Mouse (Mus musculus) c-Kit-positive CD71-positive TER-119-negative erythroid progenitor cells, embryonic 14.5 days (primary cell): Measurements from ENCODE around the gene Sirt7.

Experiments
- DNase-seq: peaks from one replicate; pipeline ENCODE4 v3.0.0-alpha.2; 2013; ENCODE audit warnings: low read depth

Sirt7 gene

DNA sequence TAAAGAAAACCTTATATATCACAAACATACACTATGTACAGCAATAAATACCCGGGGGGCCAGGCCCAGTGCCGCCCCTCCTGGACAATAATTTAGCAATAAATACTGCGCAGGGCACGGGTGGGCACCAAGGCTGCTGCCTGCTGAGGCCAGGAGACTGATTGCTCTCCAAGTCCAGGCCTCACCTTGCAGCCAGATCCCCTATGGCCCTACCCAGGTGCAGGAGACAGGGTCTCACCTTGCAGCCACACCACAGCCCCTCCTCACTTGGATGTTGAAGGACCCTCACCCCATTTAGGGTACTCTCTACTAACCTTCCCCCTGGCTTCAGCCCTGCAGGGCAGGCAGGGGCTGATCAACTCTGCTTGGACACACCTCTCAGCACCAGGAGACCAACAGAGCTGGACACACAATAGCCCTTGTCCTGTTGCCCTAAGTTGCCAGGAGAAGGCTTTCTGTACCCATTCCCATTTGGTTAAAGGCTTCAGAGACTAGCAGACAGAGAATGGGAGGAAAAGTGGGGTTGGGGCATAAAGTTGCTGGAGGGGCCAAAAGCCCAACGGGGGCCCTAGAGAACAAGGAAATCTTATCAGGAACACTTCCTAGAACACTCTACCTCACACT is at the start of gene Sirt7:
Gene Sirt7, minus strand, starts transcription at position 89 of the 624 bp plus-strand sequence.
- DNase-seq = no peak

- DNase-seq = no peak
These were observed 48.6 kb upstream of the Sirt7 start for GRCm38 (mm10) chr11:120673594-120674122.

- peak; percentile 94 for DNase-seq
These were observed 47.9 kb upstream of the Sirt7 start, which contains the start of gene Aspscr1 for GRCm38 (mm10) chr11:120672687-120673593. TSS of gene Aspscr1 (plus strand) at chr11:120672973.

GRCm38 (mm10) chr11:120666617-120667016 is 41.6 kb upstream of the Sirt7 start:
- no peak for DNase-seq

GRCm38 (mm10) chr11:120665406-120665805 is 40.4 kb upstream of the Sirt7 start:
- no peak for DNase-seq

DNA sequence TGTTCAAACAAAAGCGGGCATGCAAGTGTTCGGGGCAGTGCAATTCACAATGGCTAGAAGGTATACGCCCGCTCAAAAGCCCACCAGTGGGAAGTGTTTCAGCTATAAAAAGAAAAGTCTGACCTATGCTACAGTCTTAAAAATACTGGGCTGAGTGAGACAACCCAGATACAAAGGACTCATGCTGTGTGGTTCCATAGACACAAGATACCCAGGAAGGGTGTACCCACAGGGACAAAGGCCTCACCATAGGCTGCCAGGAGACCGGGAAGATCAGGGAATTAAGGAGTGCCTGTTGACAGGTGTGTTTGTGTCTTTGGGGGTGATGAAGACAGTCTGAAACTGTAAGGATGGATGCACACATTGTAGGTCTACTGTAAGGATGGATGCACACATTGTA is 38.7 kb upstream of the Sirt7 start:
- no peak for DNase-seq

- no peak for DNase-seq
These were observed 37.7 kb upstream of the Sirt7 start for GRCm38 (mm10) chr11:120662759-120663158.

GRCm38 (mm10) chr11:120661076-120661460 is 36.0 kb upstream of the Sirt7 start, which contains the start of gene Notum:
TSS of gene Notum (minus strand) at chr11:120661175.
- no peak for DNase-seq

- no peak for DNase-seq
These were observed 35.4 kb upstream of the Sirt7 start for GRCm38 (mm10) chr11:120660301-120661075.

- DNase-seq = no peak
These were observed 34.7 kb upstream of the Sirt7 start for GRCm38 (mm10) chr11:120659509-120660300.

DNA sequence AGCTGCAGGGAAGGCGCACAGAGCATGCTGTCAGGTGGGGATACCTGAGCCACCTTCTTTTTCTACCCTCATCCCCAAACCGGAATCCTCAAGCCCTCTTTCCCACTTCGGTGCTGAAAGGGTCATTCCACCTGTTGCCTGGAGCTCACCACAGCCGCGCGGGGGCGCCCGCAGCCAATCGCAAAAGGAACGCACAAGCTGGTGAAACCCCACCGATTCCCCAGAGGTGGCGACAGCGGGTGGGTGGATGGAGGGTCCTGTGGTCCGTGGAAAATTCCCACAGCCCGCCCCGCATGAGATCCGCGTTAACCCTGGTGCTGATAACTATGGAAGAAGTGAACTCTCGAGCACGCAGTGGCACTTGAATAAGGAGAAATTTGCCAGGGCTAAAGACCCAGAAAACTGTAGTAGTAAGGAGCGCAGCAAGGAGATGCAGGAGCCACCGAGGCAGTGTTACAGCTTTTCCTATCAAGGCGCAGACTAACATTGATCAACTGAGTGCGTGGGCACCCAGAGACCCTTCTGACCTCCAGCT is 33.9 kb upstream of the Sirt7 start:
- peak; percentile 52 for DNase-seq

GRCm38 (mm10) chr11:120657301-120657700 is 32.3 kb upstream of the Sirt7 start:
- DNase-seq = no peak

- DNase-seq = no peak
These were observed 29.7 kb upstream of the Sirt7 start for GRCm38 (mm10) chr11:120654741-120655140.

- DNase-seq = no peak
These were observed 26.8 kb upstream of the Sirt7 start for GRCm38 (mm10) chr11:120651872-120652271.

- DNase-seq = no peak
These were observed 23.0 kb upstream of the Sirt7 start, which contains the start of gene Myadml2 for GRCm38 (mm10) chr11:120648001-120648476. TSS of gene Myadml2 (minus strand) at chr11:120648158.

DNA sequence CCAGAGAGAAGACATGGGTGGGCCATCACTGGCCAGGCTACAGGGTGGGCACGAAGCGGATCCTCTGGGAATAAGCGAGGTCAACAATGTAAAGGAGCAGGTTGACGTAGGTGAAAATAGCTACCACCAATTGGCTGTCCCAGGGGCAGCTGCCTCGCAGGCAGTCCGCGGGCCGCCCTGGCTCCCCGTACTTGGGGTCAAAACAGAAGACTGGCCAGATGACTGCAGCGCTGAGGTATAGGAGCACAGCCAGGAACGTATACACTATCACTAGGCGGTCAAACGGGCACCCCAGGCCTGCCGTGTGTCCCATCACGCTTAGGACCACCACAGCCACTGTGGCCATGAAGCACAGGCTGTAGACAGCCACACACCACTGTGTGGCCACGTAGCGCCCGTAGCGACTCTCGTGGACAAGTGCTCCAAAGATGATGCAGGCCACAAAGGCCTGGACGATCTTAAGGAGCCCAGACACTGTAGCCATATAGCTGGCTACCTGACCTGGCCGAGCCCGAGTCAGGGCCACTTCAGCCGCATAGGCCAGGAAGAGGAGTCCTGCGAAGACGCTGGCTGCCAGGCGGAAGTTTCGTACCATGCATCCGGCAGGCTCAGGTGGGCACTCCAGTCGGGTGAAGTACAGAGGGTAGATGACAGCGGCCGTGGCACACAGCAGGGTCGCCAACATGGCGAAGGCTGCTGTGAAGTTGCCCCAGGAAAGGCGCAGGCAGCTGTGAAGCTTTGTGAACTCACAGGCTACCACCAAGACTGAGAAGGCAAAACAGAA is 22.2 kb upstream of the Sirt7 start:
- DNase-seq = no peak

- peak; percentile 92 for DNase-seq
These were observed 18.6 kb upstream of the Sirt7 start, which contains the start of gene Pycr1 for GRCm38 (mm10) chr11:120643601-120643987. TSS of gene Pycr1 (minus strand) at chr11:120643769.

DNA sequence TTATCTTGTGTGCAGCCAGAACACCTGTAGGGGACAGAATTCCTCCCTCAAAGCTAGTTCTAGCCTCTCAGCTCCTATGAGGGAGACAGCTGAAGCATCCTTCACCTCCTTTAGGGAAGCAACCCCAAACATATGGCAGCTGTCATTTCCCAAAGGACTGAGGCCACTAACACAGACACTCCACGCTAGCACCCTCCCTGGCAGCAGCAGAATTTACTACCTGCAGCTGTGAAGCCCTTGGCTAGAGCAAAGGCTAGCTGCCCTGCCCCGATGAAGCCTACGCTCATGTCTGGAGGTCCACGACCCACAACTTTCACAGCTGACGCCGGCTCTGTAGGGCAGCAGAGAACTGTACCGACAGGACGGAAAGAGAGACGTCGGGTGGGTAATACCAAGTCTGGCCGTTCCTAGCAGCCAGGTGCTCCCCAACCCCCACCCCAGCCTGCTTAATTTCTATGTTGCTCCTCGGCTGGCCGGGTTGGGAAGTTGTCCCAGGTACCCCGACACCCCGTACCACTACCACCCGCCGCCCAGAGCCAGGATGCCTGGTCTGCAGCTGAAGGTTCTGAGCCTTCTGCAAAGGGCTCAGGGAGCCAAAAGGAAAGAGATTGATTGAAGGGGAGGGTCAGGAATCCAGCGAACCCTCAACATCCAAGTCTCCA is 18.0 kb upstream of the Sirt7 start:
- DNase-seq = no peak

GRCm38 (mm10) chr11:120641869-120642268 is 16.8 kb upstream of the Sirt7 start:
- no peak for DNase-seq
